Mouse (Mus musculus) MEL (cell line): ENCODE measurements around the gene Aplp2.

Experiments used
- CHD2 ChIP-seq: IDR thresholded peaks from 2 replicates; pipeline ENCODE4 v1.6.1; 2011; ENCODE audit warnings: low read length, improper control_type of control experiment
- CTCF ChIP-seq, 3 experiments: IDR thresholded peaks in 2 of 3; conservative IDR thresholded peaks in 1 of 3; 2 replicates each; pipeline ENCODE4 v1.5.1; 2011 to 2012; ENCODE audit warnings: low read length in 3 of 3, low read depth in 2 of 3, mild to moderate bottlenecking in 2 of 3, improper control_type of control experiment in 1 of 3, inconsistent platforms in 1 of 3, mixed read lengths in 1 of 3, moderate library complexity in 1 of 3; ENCODE audit not compliant: control insufficient read depth in 1 of 3, insufficient read depth in 1 of 3, poor library complexity in 1 of 3, severe bottlenecking in 1 of 3
- SMC3 ChIP-seq: IDR thresholded peaks from 2 replicates; pipeline ENCODE4 v1.6.1; 2011; ENCODE audit warnings: low read depth, low read length, improper control_type of control experiment

GRCm38 (mm10) chr9:31130357-31131204, 81.0 kb downstream of the Aplp2 start:
- TF ChIP-seq CHD2 = no peak
- no peak for TF ChIP-seq SMC3
- TF ChIP-seq CTCF (IDR thresholded peaks at IDR 0.05 in 2 of 3, conservative IDR thresholded peaks at IDR 0.05 in 1 of 3; ENCODE audit: control insufficient read depth in 1 of 3, insufficient read depth in 1 of 3, low read depth in 2 of 3, low read length in 3 of 3, poor library complexity in 1 of 3, severe bottlenecking in 1 of 3) = no peak
